Mouse (Mus musculus) R1 (cell line): ENCODE results near the gene Iqcf1.
A peak's percentile ranks its signal among the peaks of the same experiment; 100 is the strongest.

ENCODE experiments used
- DNase-seq: peaks from one replicate; pipeline ENCODE4 v3.0.0-alpha.2; 2018; ENCODE audit warnings: low read depth, low spot score

The Iqcf1 gene

GRCm38 (mm10) chr9:106499667-106500066 lies at the start of gene Iqcf1:
Gene Iqcf1 (plus strand): TSS chr9:106499967.
- DNase-seq = no peak

GRCm38 (mm10) chr9:106450661-106451060 lies 49.1 kb upstream of the Iqcf1 start:
- DNase-seq = peak; percentile 72

- DNase-seq = no peak
Observed at GRCm38 (mm10) chr9:106451298-106451697, 48.5 kb upstream of the Iqcf1 start.

- DNase-seq = no peak
Observed at GRCm38 (mm10) chr9:106451899-106452298, 47.9 kb upstream of the Iqcf1 start.

- no peak for DNase-seq
Observed at GRCm38 (mm10) chr9:106452351-106452750, 47.4 kb upstream of the Iqcf1 start.

- peak; percentile 81 for DNase-seq
Observed at GRCm38 (mm10) chr9:106452821-106453220, 46.9 kb upstream of the Iqcf1 start.

- peak; percentile 65 for DNase-seq
Observed at GRCm38 (mm10) chr9:106453271-106454070, 46.3 kb upstream of the Iqcf1 start, which contains the start of gene Pcbp4. Gene Pcbp4 (plus strand): TSS chr9:106453291.

GRCm38 (mm10) chr9:106454071-106454761 lies 45.6 kb upstream of the Iqcf1 start:
- DNase-seq = peak; percentile 72

GRCm38 (mm10) chr9:106454888-106455681 lies 44.7 kb upstream of the Iqcf1 start:
- DNase-seq = peak; percentile 90

GRCm38 (mm10) chr9:106456325-106457162 lies 43.2 kb upstream of the Iqcf1 start:
- no peak for DNase-seq

GRCm38 (mm10) chr9:106457163-106457559 lies 42.6 kb upstream of the Iqcf1 start:
- DNase-seq = no peak

- no peak for DNase-seq
Observed at GRCm38 (mm10) chr9:106457920-106458319, 41.8 kb upstream of the Iqcf1 start.

GRCm38 (mm10) chr9:106459946-106460345 lies 39.8 kb upstream of the Iqcf1 start:
- DNase-seq = no peak

- no peak for DNase-seq
Observed at GRCm38 (mm10) chr9:106460401-106461025, 39.3 kb upstream of the Iqcf1 start.

GRCm38 (mm10) chr9:106461026-106461415 lies 38.7 kb upstream of the Iqcf1 start:
- DNase-seq = no peak

- DNase-seq = no peak
Observed at GRCm38 (mm10) chr9:106461641-106462429, 37.9 kb upstream of the Iqcf1 start.

GRCm38 (mm10) chr9:106462430-106462800 lies 37.4 kb upstream of the Iqcf1 start:
- DNase-seq = no peak

- DNase-seq = no peak
Observed at GRCm38 (mm10) chr9:106463122-106464063, 36.4 kb upstream of the Iqcf1 start.
